Mouse (Mus musculus) right cerebral cortex, postnatal 10 days (tissue): ENCODE measurements around the gene Gm12790.
A peak's percentile ranks its signal among the peaks of the same experiment; 100 is the strongest.
"Not testable (repeated sequence)": the region's sequence is repeated elsewhere in the genome, so short reads cannot be mapped to it uniquely, and the experiment has no call there.

Experiments
- DNase-seq, 2 experiments: peaks; one replicate each; pipeline ENCODE4 v3.0.0; 2021; ENCODE audit warnings: low spot score in 2 of 2

Gene Gm12790

DNA sequence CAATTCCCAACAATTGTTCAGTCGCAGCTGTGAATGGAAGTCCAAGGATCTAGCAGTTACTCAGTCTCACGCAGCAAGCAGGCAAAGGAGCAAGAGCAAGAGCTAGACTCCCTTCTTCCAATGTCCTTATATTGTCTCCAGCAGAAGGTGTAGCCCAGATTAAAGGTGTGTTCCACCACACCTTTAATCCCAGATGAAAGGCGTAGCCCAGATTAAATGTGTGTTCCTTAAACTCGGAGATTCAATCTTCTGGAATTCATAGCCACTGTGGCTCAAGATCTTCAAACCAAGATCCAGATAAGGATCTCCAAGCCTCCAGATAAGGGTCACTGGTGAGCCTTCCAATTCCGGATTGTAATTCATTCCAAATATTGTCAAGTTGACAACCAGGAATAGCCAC lies at the start of gene Gm12790:
Gene Gm12790, minus strand, starts transcription at position 101 of the 400 bp plus-strand sequence.
- DNase-seq = not testable (repeated sequence)

DNA sequence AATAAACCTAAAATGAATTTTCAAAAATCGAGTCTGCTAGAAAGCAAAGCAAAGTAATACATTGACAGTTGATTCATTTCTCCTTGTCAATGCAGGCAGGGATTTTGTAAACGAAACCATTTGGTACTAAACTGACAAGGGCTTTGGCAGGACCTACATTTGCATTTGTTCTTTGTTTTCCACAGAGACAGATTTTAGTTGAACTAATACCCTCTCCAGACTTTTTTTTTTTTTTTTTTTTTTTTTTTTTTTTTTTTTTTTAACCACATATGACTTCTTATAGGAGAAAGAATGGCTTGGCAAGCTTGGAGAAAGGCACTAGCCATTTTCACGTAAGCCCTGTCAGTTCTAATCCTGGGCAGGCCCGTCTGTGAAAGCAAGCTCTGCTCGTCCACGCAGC lies 45.8 kb upstream of the Gm12790 start:
- no peak for DNase-seq

DNA sequence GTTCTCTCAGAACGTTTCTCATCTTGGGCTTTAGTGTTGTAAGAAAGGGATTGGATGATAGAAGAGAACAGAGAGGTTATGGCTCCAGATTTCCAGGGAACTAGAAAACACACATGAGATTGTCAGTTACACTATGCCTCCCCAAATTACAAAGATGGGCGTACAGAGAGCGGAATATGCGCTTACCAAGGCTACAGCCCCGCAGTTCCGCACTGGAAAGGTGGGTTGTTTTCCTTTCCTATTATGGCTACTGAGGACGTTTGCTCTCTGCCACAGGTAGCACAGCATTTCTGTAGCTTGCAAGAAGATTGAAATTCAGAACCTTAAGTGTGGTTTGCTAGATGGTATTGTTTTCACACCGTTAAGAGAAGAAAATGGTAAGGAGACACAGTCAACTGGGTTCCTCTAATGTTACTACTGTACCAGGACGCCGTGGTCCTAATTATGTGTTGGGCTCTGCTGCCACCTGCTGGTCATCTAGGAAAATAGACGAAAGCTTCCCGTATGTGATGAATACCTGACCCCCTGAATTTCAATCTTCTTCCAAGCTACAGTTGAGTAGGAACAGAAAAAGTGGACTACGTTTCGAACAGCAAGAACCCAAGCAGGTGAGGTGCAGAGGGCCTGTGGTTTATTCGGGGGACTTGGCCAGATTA lies 17.5 kb upstream of the Gm12790 start:
- peak; percentile 75 to 89 for DNase-seq

DNA sequence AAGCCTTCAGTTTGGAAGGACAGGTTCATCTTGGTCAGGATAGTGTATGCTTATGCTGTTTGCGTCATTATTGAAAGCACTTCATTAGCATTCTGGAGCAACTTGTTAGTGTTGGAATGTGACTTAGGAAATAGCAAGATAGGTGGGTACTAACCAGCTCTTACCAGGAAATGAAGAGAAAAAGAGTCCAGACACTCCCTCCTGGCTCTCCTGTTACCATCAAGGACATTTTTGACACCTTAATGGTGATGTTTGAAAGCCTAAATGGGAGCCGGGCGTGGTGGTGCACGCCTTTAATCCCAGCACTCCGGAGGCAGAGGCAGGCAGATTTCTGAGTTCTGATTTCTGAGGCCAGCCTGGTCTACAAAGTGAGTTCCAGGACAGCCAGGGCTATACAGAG lies 16.6 kb upstream of the Gm12790 start:
- no peak for DNase-seq

DNA sequence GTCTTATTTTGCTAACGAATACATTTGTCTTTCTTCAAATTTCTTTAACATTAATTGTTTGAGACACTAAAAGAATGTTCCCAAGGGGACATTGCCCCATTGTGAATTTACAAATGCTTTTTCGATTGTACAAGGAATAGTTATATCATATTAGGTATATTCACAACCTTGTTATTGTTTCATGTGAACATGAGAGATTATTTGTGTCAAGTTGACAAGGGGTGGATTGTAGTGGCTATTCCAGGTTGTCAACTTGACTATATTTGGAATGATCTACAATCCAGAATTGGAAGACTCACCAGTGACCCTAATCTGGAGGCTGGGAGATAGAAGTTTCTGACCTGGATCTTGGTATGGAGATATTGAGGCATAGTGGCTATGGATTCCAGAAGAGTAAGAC lies 5.5 kb upstream of the Gm12790 start, which contains the start of gene Gm12789:
Gene Gm12789, plus strand, starts transcription at position 301 of the 400 bp plus-strand sequence.
- DNase-seq = not testable (repeated sequence)

DNA sequence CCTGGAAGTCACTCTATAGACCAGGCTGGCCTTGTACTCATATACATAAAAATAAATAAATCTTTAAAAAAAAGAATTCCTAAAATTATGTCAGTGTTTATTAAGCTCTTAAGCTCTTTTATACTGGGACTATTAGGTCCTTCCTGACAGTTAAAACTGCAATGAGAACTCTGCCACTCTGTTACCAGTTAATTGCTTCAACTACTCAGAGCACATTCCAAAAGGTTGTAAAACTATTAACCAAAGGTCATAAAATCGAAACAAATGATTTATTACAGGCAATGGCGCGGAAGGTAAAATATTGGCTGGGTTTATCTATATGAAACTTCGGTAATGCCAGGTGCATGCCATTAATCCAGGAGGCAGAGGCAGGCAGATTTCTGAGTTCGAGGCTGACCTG lies 4.8 kb upstream of the Gm12790 start:
- no peak for DNase-seq

DNA sequence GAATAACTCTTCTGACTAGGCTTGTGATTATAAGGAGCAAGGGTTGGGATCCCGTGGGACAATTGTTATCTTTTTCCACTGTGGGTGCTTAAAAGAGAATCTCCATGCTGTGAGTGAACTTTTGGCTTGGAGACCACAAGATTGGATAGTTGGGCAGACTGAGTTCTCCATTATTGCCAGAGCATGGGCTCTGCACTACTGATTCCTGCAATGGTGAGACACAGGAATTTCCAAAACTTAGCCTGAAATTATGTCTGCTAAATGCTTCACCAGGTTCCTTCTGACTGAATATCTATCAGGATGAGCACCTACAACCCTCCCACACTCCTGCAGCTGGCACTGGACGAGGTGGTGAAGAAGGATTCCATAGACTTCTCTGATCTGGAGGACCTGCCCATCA lies 40.7 kb downstream of the Gm12790 start, which contains the start of gene Gm12794:
Gene Gm12794, plus strand, starts transcription at position 301 of the 400 bp plus-strand sequence.
- DNase-seq = not testable (repeated sequence)
